Mouse (Mus musculus): ENCODE measurements around the gene Fam234b. TPM values are rescaled to one million over a fixed set of nuclear protein-coding genes. Genes with fewer than 3 reads are reported as not detected.

Fam234b gene
- total RNA-seq, 1 experiment = 7.5 TPM

DNA sequence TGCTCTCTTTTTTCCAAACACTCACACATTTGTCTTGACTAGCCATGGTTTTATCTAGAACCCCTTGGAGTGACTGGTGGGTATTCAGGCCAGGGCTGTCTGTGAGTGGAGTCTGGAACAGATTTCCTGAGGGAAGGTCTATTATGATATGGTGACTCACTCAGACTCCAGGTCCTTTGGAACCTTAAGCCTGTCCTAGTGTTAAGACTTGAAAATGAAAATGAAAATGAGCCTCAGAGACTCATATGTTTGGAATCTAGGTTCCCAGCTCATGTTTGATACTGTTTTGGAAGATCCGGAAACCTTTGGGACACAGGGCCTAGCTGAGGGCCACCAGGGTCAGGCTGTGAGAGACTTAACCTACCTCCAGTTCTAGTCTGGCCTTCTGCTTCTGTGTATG, 68.3 kb downstream of the Fam234b start:
- Histone ChIP-seq H3K27ac (ENCODE audit: insufficient read depth, low read depth, low read length, poor library complexity, severe bottlenecking) (no peak overlapping the region), H3K36me3 (ENCODE audit: control insufficient read depth, insufficient read depth, low read length, poor library complexity, severe bottlenecking) (no peaks in the 10 kb centered on the region), H3K4me1 (ENCODE audit: control insufficient read depth in 2 of 2, insufficient read depth in 2 of 2, low read length in 2 of 2, poor library complexity in 1 of 2) (no peaks in the 10 kb centered on the region), H3K9me3 (ENCODE audit: control insufficient read depth, insufficient read depth, low read depth, low read length) (no peaks in the 10 kb centered on the region), H3K4me3 (ENCODE audit: insufficient read depth in 1 of 2, low read depth in 1 of 2, low read length in 2 of 2, poor library complexity in 1 of 2, severe bottlenecking in 1 of 2) (no peak overlapping the region), H3K9ac (ENCODE audit: insufficient read depth, low read depth, low read length, poor library complexity, severe bottlenecking) (no peak overlapping the region)
- in situ Hi-C loops (cut with MboI; ENCODE audit: low sequenced_read_pairs in 2 of 2, unreplicated experiment in 2 of 2) = no loop called here
- TF ChIP-seq ZNF384 (IDR thresholded peaks at IDR 0.05; ENCODE audit: low read depth, low read length) = no peak
- no peak for TF ChIP-seq ZC3H11A (IDR thresholded peaks at IDR 0.05; ENCODE audit: borderline replicate concordance, low read depth, low read length)
- TF ChIP-seq HCFC1 (IDR thresholded peaks at IDR 0.05; ENCODE audit: borderline replicate concordance, insufficient read depth, low read length) = no peak
- TF ChIP-seq CHD2 (IDR thresholded peaks at IDR 0.05; ENCODE audit: low read depth, low read length) = no peak
- TF ChIP-seq MAFK (IDR thresholded peaks at IDR 0.05; ENCODE audit: insufficient read depth, low read depth, low read length) = no peak
- no peak for DNase-seq (ENCODE audit: low read depth, low spot score)

DNA sequence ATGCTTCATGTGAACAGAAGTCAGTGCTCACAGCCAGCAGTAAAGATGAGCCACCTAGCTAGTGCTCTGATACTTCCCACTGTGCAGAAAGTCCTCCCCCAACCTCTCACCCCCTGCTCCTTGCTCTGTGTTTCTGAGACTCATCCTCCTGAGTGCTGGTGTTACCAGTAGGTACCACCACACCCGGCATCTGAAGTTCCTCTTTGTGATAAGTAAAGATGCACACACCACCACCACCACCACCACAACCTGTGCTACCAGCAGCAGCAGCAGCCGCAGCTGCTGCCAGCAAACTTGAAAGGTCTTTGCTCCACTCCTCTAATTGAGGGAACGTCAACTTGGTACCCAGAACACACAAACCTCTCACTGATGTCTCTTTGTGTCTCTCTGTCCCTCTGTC, 69.4 kb downstream of the Fam234b start:
- TF ChIP-seq CHD2 (IDR thresholded peaks at IDR 0.05; ENCODE audit: low read depth, low read length) = no peak
- TF ChIP-seq MAFK (IDR thresholded peaks at IDR 0.05; ENCODE audit: insufficient read depth, low read depth, low read length) = no peak
- no peak for TF ChIP-seq ZNF384 (IDR thresholded peaks at IDR 0.05; ENCODE audit: low read depth, low read length)
- no peak for TF ChIP-seq ZC3H11A (IDR thresholded peaks at IDR 0.05; ENCODE audit: borderline replicate concordance, low read depth, low read length)
- TF ChIP-seq HCFC1 (IDR thresholded peaks at IDR 0.05; ENCODE audit: borderline replicate concordance, insufficient read depth, low read length) = no peak
- no peaks in the 10 kb centered on the region for H3K4me1 ChIP-seq (ENCODE audit: control insufficient read depth in 2 of 2, insufficient read depth in 2 of 2, low read length in 2 of 2, poor library complexity in 1 of 2)
- in situ Hi-C loops (cut with MboI; ENCODE audit: low sequenced_read_pairs in 2 of 2, unreplicated experiment in 2 of 2) = no loop called here

DNA sequence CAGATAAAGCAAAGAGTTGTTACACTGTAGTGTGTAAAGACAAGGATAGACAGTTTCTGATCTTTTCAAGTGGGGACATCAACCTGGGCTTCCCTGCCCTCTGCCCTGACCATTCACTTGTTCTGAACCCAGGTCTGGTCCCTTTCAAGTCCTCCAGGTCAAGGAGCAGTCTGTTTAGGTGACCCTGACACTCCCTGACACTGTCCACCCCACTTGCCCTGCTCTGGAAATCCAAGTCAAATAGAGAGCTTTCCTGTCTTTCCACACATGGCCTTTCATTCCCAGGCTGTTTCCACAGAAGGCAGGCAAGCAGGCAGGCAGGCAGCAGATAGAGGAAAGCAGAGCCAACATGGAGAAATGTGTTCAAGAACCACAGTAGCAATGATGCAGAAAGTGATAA, 70.6 kb downstream of the Fam234b start:
- Histone ChIP-seq H3K9ac (ENCODE audit: insufficient read depth, low read depth, low read length, poor library complexity, severe bottlenecking) (no peak overlapping the region), H3K4me3 (ENCODE audit: insufficient read depth in 1 of 2, low read depth in 1 of 2, low read length in 2 of 2, poor library complexity in 1 of 2, severe bottlenecking in 1 of 2) (no peak overlapping the region), H3K27ac (ENCODE audit: insufficient read depth, low read depth, low read length, poor library complexity, severe bottlenecking) (no peak overlapping the region), H3K9me3 (ENCODE audit: control insufficient read depth, insufficient read depth, low read depth, low read length) (no peaks in the 10 kb centered on the region), H3K36me3 (ENCODE audit: control insufficient read depth, insufficient read depth, low read length, poor library complexity, severe bottlenecking) (no peaks in the 10 kb centered on the region), H3K4me1 (ENCODE audit: control insufficient read depth in 2 of 2, insufficient read depth in 2 of 2, low read length in 2 of 2, poor library complexity in 1 of 2) (no peaks in the 10 kb centered on the region)
- TF ChIP-seq CHD2 (IDR thresholded peaks at IDR 0.05; ENCODE audit: low read depth, low read length) (no peak), HCFC1 (IDR thresholded peaks at IDR 0.05; ENCODE audit: borderline replicate concordance, insufficient read depth, low read length) (no peak), ZNF384 (IDR thresholded peaks at IDR 0.05; ENCODE audit: low read depth, low read length) (no peak), MAFK (IDR thresholded peaks at IDR 0.05; ENCODE audit: insufficient read depth, low read depth, low read length) (no peak), ZC3H11A (IDR thresholded peaks at IDR 0.05; ENCODE audit: borderline replicate concordance, low read depth, low read length) (no peak)
- no peak for DNase-seq (ENCODE audit: low read depth, low spot score)
- in situ Hi-C loops (cut with MboI; ENCODE audit: low sequenced_read_pairs in 2 of 2, unreplicated experiment in 2 of 2) = no loop called here

More for the DNA sequence above, 69.4 kb downstream of the Fam234b start:
- Histone ChIP-seq H3K36me3 (ENCODE audit: control insufficient read depth, insufficient read depth, low read length, poor library complexity, severe bottlenecking) (no peaks in the 10 kb centered on the region), H3K9me3 (ENCODE audit: control insufficient read depth, insufficient read depth, low read depth, low read length) (no peaks in the 10 kb centered on the region), H3K27ac (ENCODE audit: insufficient read depth, low read depth, low read length, poor library complexity, severe bottlenecking) (no peak overlapping the region), H3K9ac (ENCODE audit: insufficient read depth, low read depth, low read length, poor library complexity, severe bottlenecking) (no peak overlapping the region), H3K4me3 (ENCODE audit: insufficient read depth in 1 of 2, low read depth in 1 of 2, low read length in 2 of 2, poor library complexity in 1 of 2, severe bottlenecking in 1 of 2) (no peak overlapping the region)
- DNase-seq (ENCODE audit: low read depth, low spot score) = no peak

DNA sequence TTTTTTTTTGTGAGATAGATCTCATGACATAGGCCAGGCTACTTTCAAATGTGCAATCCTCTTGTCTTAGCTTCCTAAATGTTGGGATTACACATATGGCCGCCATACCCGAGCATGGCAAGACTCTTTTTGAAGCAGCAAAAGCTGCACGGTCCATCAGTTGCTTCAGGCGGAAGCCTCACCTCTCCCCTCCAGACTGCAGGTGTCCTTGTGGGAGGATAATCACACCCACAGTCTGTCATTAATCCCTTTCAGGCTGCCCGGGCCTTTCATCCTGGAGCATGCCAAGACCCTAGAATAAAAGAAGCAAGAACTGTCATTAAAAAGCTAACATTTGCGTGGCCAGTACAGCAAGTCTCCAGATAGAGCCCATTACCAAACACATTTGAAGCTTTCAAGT, 71.8 kb downstream of the Fam234b start:
- Histone ChIP-seq H3K36me3 (ENCODE audit: control insufficient read depth, insufficient read depth, low read length, poor library complexity, severe bottlenecking) (no peaks in the 10 kb centered on the region), H3K9me3 (ENCODE audit: control insufficient read depth, insufficient read depth, low read depth, low read length) (no peaks in the 10 kb centered on the region), H3K9ac (ENCODE audit: insufficient read depth, low read depth, low read length, poor library complexity, severe bottlenecking) (no peak overlapping the region), H3K4me1 (ENCODE audit: control insufficient read depth in 2 of 2, insufficient read depth in 2 of 2, low read length in 2 of 2, poor library complexity in 1 of 2) (no peaks in the 10 kb centered on the region), H3K27ac (ENCODE audit: insufficient read depth, low read depth, low read length, poor library complexity, severe bottlenecking) (no peak overlapping the region), H3K4me3 (ENCODE audit: insufficient read depth in 1 of 2, low read depth in 1 of 2, low read length in 2 of 2, poor library complexity in 1 of 2, severe bottlenecking in 1 of 2) (no peak overlapping the region)
- no peak for DNase-seq (ENCODE audit: low read depth, low spot score)
- no peak for TF ChIP-seq ZC3H11A (IDR thresholded peaks at IDR 0.05; ENCODE audit: borderline replicate concordance, low read depth, low read length)
- no peak for TF ChIP-seq HCFC1 (IDR thresholded peaks at IDR 0.05; ENCODE audit: borderline replicate concordance, insufficient read depth, low read length)
- TF ChIP-seq MAFK (IDR thresholded peaks at IDR 0.05; ENCODE audit: insufficient read depth, low read depth, low read length) = no peak
- no peak for TF ChIP-seq CHD2 (IDR thresholded peaks at IDR 0.05; ENCODE audit: low read depth, low read length)
- no peak for TF ChIP-seq ZNF384 (IDR thresholded peaks at IDR 0.05; ENCODE audit: low read depth, low read length)
- in situ Hi-C loops (cut with MboI; ENCODE audit: low sequenced_read_pairs in 2 of 2, unreplicated experiment in 2 of 2) = no loop called here

DNA sequence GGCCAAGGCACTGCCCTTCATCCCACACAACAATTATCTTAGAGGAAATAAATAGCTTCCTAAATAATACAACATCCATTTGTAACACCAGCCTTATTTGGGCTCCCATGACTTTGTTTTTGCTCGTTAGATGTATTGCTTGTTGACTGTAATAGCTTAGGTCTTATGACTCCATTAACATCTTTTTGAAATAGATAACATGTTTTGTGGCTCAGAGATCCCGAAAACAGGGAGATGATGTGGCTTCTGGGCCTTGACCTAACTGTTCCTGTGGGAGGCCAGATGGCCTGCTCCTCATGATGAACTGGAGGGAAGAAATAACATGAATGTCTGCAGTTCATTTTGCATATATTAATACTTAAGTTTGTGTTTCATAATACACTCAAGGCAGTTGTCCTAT, 74.0 kb downstream of the Fam234b start:
- Histone ChIP-seq H3K9me3 (ENCODE audit: control insufficient read depth, insufficient read depth, low read depth, low read length) (no peaks in the 10 kb centered on the region), H3K27ac (ENCODE audit: insufficient read depth, low read depth, low read length, poor library complexity, severe bottlenecking) (no peak overlapping the region), H3K36me3 (ENCODE audit: control insufficient read depth, insufficient read depth, low read length, poor library complexity, severe bottlenecking) (no peaks in the 10 kb centered on the region), H3K9ac (ENCODE audit: insufficient read depth, low read depth, low read length, poor library complexity, severe bottlenecking) (no peak overlapping the region), H3K4me3 (ENCODE audit: insufficient read depth in 1 of 2, low read depth in 1 of 2, low read length in 2 of 2, poor library complexity in 1 of 2, severe bottlenecking in 1 of 2) (no peak overlapping the region), H3K4me1 (ENCODE audit: control insufficient read depth in 2 of 2, insufficient read depth in 2 of 2, low read length in 2 of 2, poor library complexity in 1 of 2) (no peaks in the 10 kb centered on the region)
- TF ChIP-seq MAFK (IDR thresholded peaks at IDR 0.05; ENCODE audit: insufficient read depth, low read depth, low read length) (no peak), CHD2 (IDR thresholded peaks at IDR 0.05; ENCODE audit: low read depth, low read length) (no peak), HCFC1 (IDR thresholded peaks at IDR 0.05; ENCODE audit: borderline replicate concordance, insufficient read depth, low read length) (no peak), ZNF384 (IDR thresholded peaks at IDR 0.05; ENCODE audit: low read depth, low read length) (no peak), ZC3H11A (IDR thresholded peaks at IDR 0.05; ENCODE audit: borderline replicate concordance, low read depth, low read length) (no peak)
- no peak for DNase-seq (ENCODE audit: low read depth, low spot score)
- in situ Hi-C loops (cut with MboI; ENCODE audit: low sequenced_read_pairs in 2 of 2, unreplicated experiment in 2 of 2) = no loop called here
